Mouse (Mus musculus): ENCODE measurements at regions not wholly inside any gene's neighbourhood (a gene's known extent, or its start where the extent isn't known, plus 50 kb on each side); places are given as distances from the start of the nearest gene placed in this dataset.

GRCm38 (mm10) chr10:44755355-44755957, 227.2 kb upstream of the Prdm1 start:
- TF ChIP-seq TAL1 (IDR thresholded peaks at IDR 0.05; ENCODE audit: low read length) (no peak), GATA1 (IDR thresholded peaks at IDR 0.05; ENCODE audit: low read length) (no peak)
